Mouse (Mus musculus) G1E (cell line): ENCODE measurements around the gene Habp2.

Source experiments
- CTCF ChIP-seq: IDR thresholded peaks from 2 replicates; pipeline ENCODE4 v1.5.1; 2012; ENCODE audit warnings: low read depth, low read length, inconsistent platforms, mixed read lengths
- GATA1 ChIP-seq: IDR thresholded peaks from 2 replicates; pipeline ENCODE4 v1.6.1; 2012; ENCODE audit warnings: borderline replicate concordance, low read length, inconsistent platforms, mixed read lengths
- POLR2AphosphoS5 ChIP-seq: IDR thresholded peaks from 2 replicates; pipeline ENCODE4 v1.6.1; 2012; ENCODE audit warnings: low read depth, low read length, inconsistent platforms; ENCODE audit not compliant: insufficient replicate concordance
- TAL1 ChIP-seq: conservative IDR thresholded peaks from 2 replicates; pipeline ENCODE4 v1.6.1; 2012; ENCODE audit warnings: low read depth, low read length, inconsistent platforms, mixed read lengths

GRCm38 (mm10) chr19:56366625-56367024 lies 79.7 kb downstream of the Habp2 start:
- TF ChIP-seq CTCF, result no peak
- TF ChIP-seq GATA1, result no peak
- no peak for TF ChIP-seq TAL1
- no peak for TF ChIP-seq POLR2AphosphoS5
